9 mouse cellular contexts compared by ENCODE assay signal in genomic region chr11:97176851-97177250, GRCm38 (mm10). TPM values are rescaled to one million over a fixed set of nuclear protein-coding genes. Genes with fewer than 3 reads are reported as not detected.
DNase-seq lines count a peak whose midpoint lies in the region; ATAC-seq and TF ChIP-seq lines count a peak whose summit lies in the region.
"Had no signal": no experiment of that assay in that cellular context is flagged by ENCODE, and none has a peak within 500 bp of the region (broad histone marks: within the 10 kb centered on the region; RNA-seq: fewer than 3 reads in every experiment).

No protein-coding gene starts in this region.

- no peak overlapping the region for H3K27ac ChIP-seq in hindbrain, embryonic 11.5 days (ENCODE audit: low read depth, low read length)
- H3K27ac ChIP-seq in hindbrain, embryonic 16.5 days (ENCODE audit: low read depth, low read length): no peak overlapping the region
- no peak overlapping the region for H3K27ac ChIP-seq in thymus, adult 2 months (ENCODE audit: control insufficient read depth, insufficient read depth, low read length)
- H3K27ac ChIP-seq: neural tube, embryonic 13.5 days had no signal

- no peak overlapping the region for H3K9ac ChIP-seq in hindbrain, embryonic 11.5 days (ENCODE audit: low read depth, low read length)
- no peak overlapping the region for H3K9ac ChIP-seq in hindbrain, embryonic 16.5 days (ENCODE audit: low read depth, low read length)
- H3K9ac ChIP-seq: neural tube, embryonic 13.5 days had no signal

- H3K36me3 ChIP-seq in hindbrain, embryonic 11.5 days (ENCODE audit: control insufficient read depth, insufficient read depth, low read length): peaks cover 56% of the 10 kb centered on the region
- H3K36me3 ChIP-seq in hindbrain, embryonic 16.5 days (ENCODE audit: control insufficient read depth, insufficient read depth, low read length): peaks cover 61% of the 10 kb centered on the region
- H3K36me3 ChIP-seq in thymus, adult 2 months (ENCODE audit: control insufficient read depth, insufficient read depth, low read length): peaks cover 99% of the 10 kb centered on the region

- no peak for TF ChIP-seq POLR2A in thymus, adult 2 months (IDR thresholded peaks at IDR 0.05; ENCODE audit: control insufficient read depth, extremely low read depth, insufficient read depth, low read length, poor library complexity)

- H3K4me2 ChIP-seq in hindbrain, embryonic 11.5 days (replicated peaks; ENCODE audit: low read depth, low read length): no peak overlapping the region
- no peak overlapping the region for H3K4me2 ChIP-seq in hindbrain, embryonic 16.5 days (ENCODE audit: low read length)
- H3K4me2 ChIP-seq: neural tube, embryonic 13.5 days had no signal

- no peaks in the 10 kb centered on the region for H3K4me1 ChIP-seq in hindbrain, embryonic 11.5 days (replicated peaks; ENCODE audit: control insufficient read depth, insufficient read depth, low read length)
- no peaks in the 10 kb centered on the region for H3K4me1 ChIP-seq in hindbrain, embryonic 16.5 days (ENCODE audit: control insufficient read depth, insufficient read depth, low read depth, low read length)
- H3K4me1 ChIP-seq in thymus, adult 2 months (replicated peaks; ENCODE audit: control insufficient read depth, insufficient read depth, low read length): no peaks in the 10 kb centered on the region
- H3K4me1 ChIP-seq: neural tube, embryonic 13.5 days had no signal

- H3K27me3 ChIP-seq in hindbrain, embryonic 11.5 days (ENCODE audit: control insufficient read depth, insufficient read depth, low read length): no peaks in the 10 kb centered on the region
- H3K27me3 ChIP-seq in hindbrain, embryonic 16.5 days (replicated peaks; ENCODE audit: control insufficient read depth, insufficient read depth, low read length): no peaks in the 10 kb centered on the region
- no peaks in the 10 kb centered on the region for H3K27me3 ChIP-seq in thymus, adult 2 months (ENCODE audit: control insufficient read depth, insufficient read depth, low read length)
- H3K27me3 ChIP-seq: neural tube, embryonic 13.5 days had no signal

- WGBS in hindbrain, embryonic 11.5 days: 61% methylated on average over 3 of the region's 3 CpGs
- WGBS in hindbrain, embryonic 16.5 days: 50% methylated on average over 3 of the region's 3 CpGs
- 72% methylated on average over 3 of the region's 3 CpGs for WGBS in thymus, adult 2 months

- H3K9me3 ChIP-seq in hindbrain, embryonic 11.5 days (ENCODE audit: control insufficient read depth, low read length): no peaks in the 10 kb centered on the region
- H3K9me3 ChIP-seq in hindbrain, embryonic 16.5 days (ENCODE audit: control insufficient read depth, low read length): no peaks in the 10 kb centered on the region
- H3K9me3 ChIP-seq: neural tube, embryonic 13.5 days had no signal

- DNase-seq in hindbrain, embryonic 11.5 days (ENCODE audit: low spot score): peak; percentile 72
- DNase-seq in thymus, adult 2 months: peak; percentile 43
- no peak for DNase-seq in thymus, adult 18-20 months
- DNase-seq in cerebellum, adult 8-10 months: peak; percentile 57
- peak; percentile 64 for DNase-seq in kidney, postnatal 10 days
- DNase-seq in natural killer cell, adult 2 months (ENCODE audit: low spot score in 2 of 2): peak; percentile 37 to 47
- DNase-seq in frontal cortex, postnatal 14 days (ENCODE audit: low spot score in 2 of 2): no peak

- ATAC-seq in hindbrain, embryonic 11.5 days (ENCODE audit: low FRiP score): no peak
- no peak for ATAC-seq in hindbrain, embryonic 16.5 days

- TF ChIP-seq CTCF in thymus, adult 2 months (IDR thresholded peaks at IDR 0.05; ENCODE audit: borderline replicate concordance, control insufficient read depth, extremely low read depth, insufficient read depth, low read length, poor library complexity): no peak

- H3K4me3 ChIP-seq in hindbrain, embryonic 11.5 days (ENCODE audit: low read depth, low read length): no peak overlapping the region
- no peak overlapping the region for H3K4me3 ChIP-seq in hindbrain, embryonic 16.5 days (ENCODE audit: low read length)
- no peak overlapping the region for H3K4me3 ChIP-seq in thymus, adult 2 months (ENCODE audit: control insufficient read depth, insufficient read depth, low read length)
- H3K4me3 ChIP-seq: neural tube, embryonic 13.5 days had no signal

RNA-seq across cellular contexts. Expression of gene Kpnb1, which starts 10.8 kb away (rescaled TPM):
- polyA plus RNA-seq in hindbrain, embryonic 11.5 days (2014; fragmentation: Nextera tagmentation; extraction: Ambion mirVana): 94.9 and 99.7 TPM in 2 replicates
- 29.7 and 31.4 TPM in 2 replicates for polyA plus RNA-seq in hindbrain, embryonic 16.5 days (2015; fragmentation: Nextera tagmentation; extraction: Ambion mirVana)
- 60.8 and 64.1 TPM in 2 replicates for polyA plus RNA-seq in thymus, adult 2 months (2012; rRNA removed)

RNA-seq across cellular contexts. Expression of gene Tbkbp1, which starts 25.6 kb away (rescaled TPM):
- 3.9 and 4.2 TPM in 2 replicates for polyA plus RNA-seq in hindbrain, embryonic 11.5 days (2014; fragmentation: Nextera tagmentation; extraction: Ambion mirVana)
- 7.2 and 7.8 TPM in 2 replicates for polyA plus RNA-seq in hindbrain, embryonic 16.5 days (2015; fragmentation: Nextera tagmentation; extraction: Ambion mirVana)
- 7.3 and 8.8 TPM in 2 replicates for polyA plus RNA-seq in thymus, adult 2 months (2012; rRNA removed)

Comparison
In these comparisons a context has a peak if more than half of its experiments do, and no peak if none do; other contexts are left out.
1. DNase-seq: peak in hindbrain, embryonic 11.5 days (single experiment), thymus, adult 2 months (single experiment), cerebellum, adult 8-10 months (single experiment), kidney, postnatal 10 days (single experiment) and natural killer cell, adult 2 months (2 of 2); none in thymus, adult 18-20 months (0 of 2) and frontal cortex, postnatal 14 days (0 of 2).